Mouse (Mus musculus) embryonic facial prominence, embryonic 13.5 days (tissue): Measurements from ENCODE around the gene Zfp710. TPM values are rescaled to one million over a fixed set of nuclear protein-coding genes. Genes with fewer than 3 reads are reported as not detected.

Experiments
- ATAC-seq: fragments of 200-750 bp; cut with Nextera tagmentation; 2 replicates; pipeline ENCODE4 v1.8.0; 2017; ENCODE audit warnings: low read depth; ENCODE audit not compliant: insufficient number of reproducible peaks, insufficient read depth, low FRiP score, low TSS enrichment
- H3K27ac ChIP-seq: fragments of 300-500 bp; sonication (generic); 2 replicates; pipeline ENCODE4 v1.5.1; 2015; ENCODE audit warnings: moderate library complexity, mild to moderate bottlenecking, inconsistent platforms
- H3K27me3 ChIP-seq: fragments of 300-500 bp; sonication (generic); 2 replicates; pipeline ENCODE4 v1.6.1; 2015; ENCODE audit warnings: mild to moderate bottlenecking, inconsistent platforms
- H3K36me3 ChIP-seq: fragments of 300-500 bp; sonication (generic); 2 replicates; pipeline ENCODE4 v1.6.1; 2015; ENCODE audit warnings: mild to moderate bottlenecking, inconsistent platforms
- H3K4me1 ChIP-seq: fragments of 300-500 bp; sonication (generic); 2 replicates; pipeline ENCODE4 v1.6.1; 2015; ENCODE audit warnings: inconsistent platforms
- H3K4me2 ChIP-seq: fragments of 300-500 bp; sonication (generic); 2 replicates; pipeline ENCODE4 v1.6.1; 2015; ENCODE audit warnings: moderate library complexity, mild to moderate bottlenecking, inconsistent platforms
- H3K4me3 ChIP-seq: fragments of 300-500 bp; sonication (generic); 2 replicates; pipeline ENCODE4 v1.5.1; 2015; ENCODE audit warnings: mild to moderate bottlenecking, inconsistent platforms
- H3K9ac ChIP-seq: fragments of 300-500 bp; sonication (generic); 2 replicates; pipeline ENCODE4 v1.6.1; 2015; ENCODE audit warnings: mild to moderate bottlenecking, inconsistent platforms
- H3K9me3 ChIP-seq: fragments of 300-500 bp; sonication (generic); 2 replicates; pipeline ENCODE4 v1.6.1; 2016; ENCODE audit warnings: inconsistent platforms
- WGBS: fragments of 180-500 bp; shearing (Covaris S2); methylation state at CpG from one replicate; pipeline ENCODE4 v1.1.7; 2015; ENCODE audit warnings: mixed read lengths; 5-methylcytosine and 5-hydroxymethylcytosine counted together
- polyA plus RNA-seq: library from polyadenylated mRNA; unstranded; fragments of >200 nt; fragmentation: Nextera tagmentation; extraction: Ambion mirVana; gene quantifications from 2 replicates; pipeline ENCODE4 v1.2.1, GENCODE M21; 2015

Gene Zfp710
- polyA plus RNA-seq, 1 experiment from 2014 or later = 21.9 TPM

GRCm38 (mm10) chr7:80090191-80091003 lies 65.8 kb downstream of the Zfp710 start:
- Histone ChIP-seq H3K4me2 (no peak overlapping the region), H3K4me3 (no peak overlapping the region), H3K27me3 (no peaks in the 10 kb centered on the region), H3K9ac (no peak overlapping the region), H3K9me3 (no peaks in the 10 kb centered on the region), H3K4me1 (peaks cover 14% of the 10 kb centered on the region), H3K36me3 (peaks cover 96% of the 10 kb centered on the region), H3K27ac (peak overlapping the region; percentile 57; the same call in 1 of the 2 replicates)
- WGBS = 88% methylated on average over 18 of the region's 18 CpGs
- no peak for ATAC-seq

GRCm38 (mm10) chr7:80091004-80091865 lies 66.6 kb downstream of the Zfp710 start:
- peaks cover 98% of the 10 kb centered on the region for H3K36me3 ChIP-seq
- H3K27ac ChIP-seq = peak overlapping the region; percentile 57; the same call in 1 of the 2 replicates
- H3K9me3 ChIP-seq = no peaks in the 10 kb centered on the region
- H3K27me3 ChIP-seq = no peaks in the 10 kb centered on the region
- H3K4me1 ChIP-seq = peaks cover 14% of the 10 kb centered on the region
- no peak for ATAC-seq
- no peak overlapping the region for H3K4me2 ChIP-seq
- no peak overlapping the region for H3K9ac ChIP-seq
- 53% methylated on average over 13 of the region's 13 CpGs for whole genome bisulfite sequencing
- no peak overlapping the region for H3K4me3 ChIP-seq

- H3K36me3 ChIP-seq = peaks cover 98% of the 10 kb centered on the region
- H3K4me2 ChIP-seq = no peak overlapping the region
- H3K4me3 ChIP-seq = no peak overlapping the region
- no peak overlapping the region for H3K9ac ChIP-seq
- peaks cover 14% of the 10 kb centered on the region for H3K4me1 ChIP-seq
- no peaks in the 10 kb centered on the region for H3K27me3 ChIP-seq
- WGBS = 74% methylated on average over 4 of the region's 4 CpGs
- H3K27ac ChIP-seq = peak overlapping the region; percentile 48; the same call in 1 of the 2 replicates
- H3K9me3 ChIP-seq = no peaks in the 10 kb centered on the region
- no peak for ATAC-seq
These were observed 67.2 kb downstream of the Zfp710 start for GRCm38 (mm10) chr7:80091866-80092210.

- H3K4me3 ChIP-seq = no peak overlapping the region
- H3K4me1 ChIP-seq = peaks cover 14% of the 10 kb centered on the region
- no peaks in the 10 kb centered on the region for H3K9me3 ChIP-seq
- H3K9ac ChIP-seq = no peak overlapping the region
- H3K27ac ChIP-seq = peak overlapping the region; percentile 48; the same call in 1 of the 2 replicates
- 76% methylated on average over 9 of the region's 9 CpGs for WGBS
- H3K4me2 ChIP-seq = no peak overlapping the region
- H3K27me3 ChIP-seq = no peaks in the 10 kb centered on the region
- ATAC-seq = no peak
- H3K36me3 ChIP-seq = peaks cover 98% of the 10 kb centered on the region
These were observed 67.9 kb downstream of the Zfp710 start for GRCm38 (mm10) chr7:80092351-80093046.

GRCm38 (mm10) chr7:80094481-80094880 lies 69.9 kb downstream of the Zfp710 start:
- WGBS = 73% methylated on average over 5 of the region's 5 CpGs
- Histone ChIP-seq H3K9ac (no peak overlapping the region), H3K4me2 (no peak overlapping the region), H3K9me3 (no peaks in the 10 kb centered on the region), H3K4me3 (no peak overlapping the region), H3K27me3 (no peaks in the 10 kb centered on the region), H3K4me1 (peaks cover 14% of the 10 kb centered on the region), H3K27ac (no peak overlapping the region), H3K36me3 (peaks cover 98% of the 10 kb centered on the region)
- no peak for ATAC-seq

GRCm38 (mm10) chr7:80095598-80096309 lies 71.1 kb downstream of the Zfp710 start:
- Histone ChIP-seq H3K9me3 (no peaks in the 10 kb centered on the region), H3K27me3 (no peaks in the 10 kb centered on the region), H3K9ac (no peak overlapping the region), H3K4me1 (peaks cover 14% of the 10 kb centered on the region), H3K4me2 (no peak overlapping the region), H3K36me3 (peaks cover 98% of the 10 kb centered on the region), H3K27ac (no peak overlapping the region), H3K4me3 (no peak overlapping the region)
- WGBS = 91% methylated on average over 20 of the region's 20 CpGs
- ATAC-seq = no peak

GRCm38 (mm10) chr7:80098389-80098976 lies 73.9 kb downstream of the Zfp710 start:
- ATAC-seq = no peak
- H3K27ac ChIP-seq = no peak overlapping the region
- no peak overlapping the region for H3K4me2 ChIP-seq
- H3K27me3 ChIP-seq = no peaks in the 10 kb centered on the region
- peaks cover 99% of the 10 kb centered on the region for H3K36me3 ChIP-seq
- H3K9ac ChIP-seq = no peak overlapping the region
- no peaks in the 10 kb centered on the region for H3K9me3 ChIP-seq
- no peaks in the 10 kb centered on the region for H3K4me1 ChIP-seq
- WGBS = 94% methylated on average over 13 of the region's 13 CpGs
- no peak overlapping the region for H3K4me3 ChIP-seq

GRCm38 (mm10) chr7:80103335-80103734 lies 78.7 kb downstream of the Zfp710 start:
- WGBS = 89% methylated on average over 3 of the region's 3 CpGs
- Histone ChIP-seq H3K27me3 (no peaks in the 10 kb centered on the region), H3K36me3 (peaks cover 77% of the 10 kb centered on the region), H3K9ac (no peak overlapping the region), H3K4me1 (0 out of 2 replicates have a peak, but pooled peaks cover 7% of the 10 kb centered on the region), H3K4me2 (no peak overlapping the region), H3K9me3 (0 out of 2 replicates have a peak, but pooled peaks cover 6% of the 10 kb centered on the region), H3K27ac (no peak overlapping the region), H3K4me3 (no peak overlapping the region)
- no peak for ATAC-seq

- no peak overlapping the region for H3K4me2 ChIP-seq
- no peaks in the 10 kb centered on the region for H3K27me3 ChIP-seq
- no peak overlapping the region for H3K27ac ChIP-seq
- ATAC-seq = no peak
- H3K4me3 ChIP-seq = no peak overlapping the region
- no peak overlapping the region for H3K9ac ChIP-seq
- H3K9me3 ChIP-seq = 0 out of 2 replicates have a peak, but pooled peaks cover 6% of the 10 kb centered on the region
- 0 out of 2 replicates have a peak, but pooled peaks cover 7% of the 10 kb centered on the region for H3K4me1 ChIP-seq
- H3K36me3 ChIP-seq = peaks cover 74% of the 10 kb centered on the region
- 93% methylated on average over 4 of the region's 4 CpGs for WGBS
These were observed 81.2 kb downstream of the Zfp710 start for GRCm38 (mm10) chr7:80105637-80106390.

- H3K27ac ChIP-seq = no peak overlapping the region
- no peak for ATAC-seq
- no peak overlapping the region for H3K4me3 ChIP-seq
- peaks cover 12% of the 10 kb centered on the region for H3K4me1 ChIP-seq
- 96% methylated on average over 1 of the region's 1 CpGs for WGBS
- H3K9ac ChIP-seq = no peak overlapping the region
- H3K36me3 ChIP-seq = peaks cover 74% of the 10 kb centered on the region
- H3K4me2 ChIP-seq = no peak overlapping the region
- H3K9me3 ChIP-seq = 0 out of 2 replicates have a peak, but pooled peaks cover 6% of the 10 kb centered on the region
- H3K27me3 ChIP-seq = no peaks in the 10 kb centered on the region
These were observed 81.8 kb downstream of the Zfp710 start for GRCm38 (mm10) chr7:80106441-80106840.
